Mouse (Mus musculus) sigmoid colon, adult 10 weeks (tissue): ENCODE data around the gene Lenep. TPM values are rescaled to one million over a fixed set of nuclear protein-coding genes. Genes with fewer than 3 reads are reported as not detected.

Source experiments
- polyA plus RNA-seq: library from polyadenylated mRNA; stranded (reverse); fragments of 350-450 nt; fragmentation: Illumina TruSeq; extraction: RNeasy Lipid Tissue Mini Kit (QIAGEN cat#74804); gene quantifications from one replicate; pipeline ENCODE4 v1.2.3, GENCODE M21; 2014; ENCODE audit warnings: low read depth, low replicate concordance

Gene Lenep
- 2.4 TPM for polyA plus RNA-seq

DNA sequence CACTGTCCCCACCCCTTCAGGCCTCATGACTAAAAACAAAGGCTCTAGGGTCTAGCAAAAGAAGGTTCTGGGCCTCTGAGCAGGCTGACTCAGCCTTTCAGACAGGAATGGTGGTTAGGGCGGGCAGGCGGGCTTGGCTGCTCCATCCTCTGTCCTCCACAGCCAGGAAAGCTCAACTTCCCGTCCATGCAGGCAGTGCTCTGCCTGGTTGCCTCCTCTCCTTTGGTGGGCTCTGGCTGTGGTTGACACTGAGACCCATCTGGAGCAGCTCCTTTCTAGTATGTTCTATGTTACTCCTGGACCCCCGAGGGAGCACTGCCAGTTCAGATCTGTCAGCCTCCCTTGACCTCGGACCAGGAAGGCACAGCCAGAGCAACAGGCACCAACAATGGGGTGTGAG, at the start of gene Lenep:
Gene Lenep (minus strand): TSS at position 101 of the 400 bp plus-strand sequence.

DNA sequence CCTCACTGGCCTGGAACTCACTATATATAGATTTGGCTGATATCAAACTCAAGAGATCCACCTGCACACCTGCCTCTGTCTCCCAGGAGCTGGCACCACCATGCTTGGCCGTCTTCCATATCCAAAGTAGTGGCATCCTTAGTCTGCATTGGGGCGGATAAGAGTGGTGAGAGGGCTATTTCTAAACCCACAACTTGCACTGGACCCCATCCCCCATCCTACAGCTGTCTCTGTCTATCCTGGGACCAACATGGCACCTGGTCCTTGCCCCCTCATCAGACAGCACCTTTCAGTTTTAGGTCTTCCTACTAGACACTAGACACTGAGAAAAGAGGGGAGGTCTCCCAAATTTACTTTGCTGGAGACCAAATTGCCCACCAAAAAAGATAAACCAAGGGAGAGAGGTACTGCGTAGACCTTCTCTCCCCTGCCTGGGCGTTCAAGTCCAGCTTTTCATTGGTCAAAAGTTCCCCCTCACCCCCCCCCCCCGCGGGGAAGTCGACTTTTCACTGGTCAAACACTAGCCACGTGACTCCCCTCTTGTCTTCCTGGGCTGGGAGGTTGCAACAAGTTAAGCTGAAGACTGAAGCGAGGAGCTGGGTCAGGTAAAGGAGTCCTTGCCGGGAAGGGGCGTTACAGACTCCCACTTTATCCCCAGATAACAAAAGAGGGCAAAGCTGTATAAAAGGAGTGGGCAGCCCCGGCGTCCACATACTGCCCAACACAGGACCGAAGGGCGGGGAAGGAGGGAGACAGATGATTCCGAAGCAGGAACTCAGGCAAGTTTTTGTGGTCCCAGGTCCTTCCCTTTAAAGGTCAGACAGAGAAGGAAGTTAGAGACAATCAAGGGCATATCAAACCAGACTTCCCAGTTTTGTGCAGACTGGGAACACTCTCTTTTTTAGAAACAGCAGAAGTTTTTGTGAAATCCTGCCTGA, 33.9 kb upstream of the Lenep start, which contains the start of gene Pbxip1:
Gene Pbxip1 (plus strand): TSS at position 531 of the 938 bp plus-strand sequence.

DNA sequence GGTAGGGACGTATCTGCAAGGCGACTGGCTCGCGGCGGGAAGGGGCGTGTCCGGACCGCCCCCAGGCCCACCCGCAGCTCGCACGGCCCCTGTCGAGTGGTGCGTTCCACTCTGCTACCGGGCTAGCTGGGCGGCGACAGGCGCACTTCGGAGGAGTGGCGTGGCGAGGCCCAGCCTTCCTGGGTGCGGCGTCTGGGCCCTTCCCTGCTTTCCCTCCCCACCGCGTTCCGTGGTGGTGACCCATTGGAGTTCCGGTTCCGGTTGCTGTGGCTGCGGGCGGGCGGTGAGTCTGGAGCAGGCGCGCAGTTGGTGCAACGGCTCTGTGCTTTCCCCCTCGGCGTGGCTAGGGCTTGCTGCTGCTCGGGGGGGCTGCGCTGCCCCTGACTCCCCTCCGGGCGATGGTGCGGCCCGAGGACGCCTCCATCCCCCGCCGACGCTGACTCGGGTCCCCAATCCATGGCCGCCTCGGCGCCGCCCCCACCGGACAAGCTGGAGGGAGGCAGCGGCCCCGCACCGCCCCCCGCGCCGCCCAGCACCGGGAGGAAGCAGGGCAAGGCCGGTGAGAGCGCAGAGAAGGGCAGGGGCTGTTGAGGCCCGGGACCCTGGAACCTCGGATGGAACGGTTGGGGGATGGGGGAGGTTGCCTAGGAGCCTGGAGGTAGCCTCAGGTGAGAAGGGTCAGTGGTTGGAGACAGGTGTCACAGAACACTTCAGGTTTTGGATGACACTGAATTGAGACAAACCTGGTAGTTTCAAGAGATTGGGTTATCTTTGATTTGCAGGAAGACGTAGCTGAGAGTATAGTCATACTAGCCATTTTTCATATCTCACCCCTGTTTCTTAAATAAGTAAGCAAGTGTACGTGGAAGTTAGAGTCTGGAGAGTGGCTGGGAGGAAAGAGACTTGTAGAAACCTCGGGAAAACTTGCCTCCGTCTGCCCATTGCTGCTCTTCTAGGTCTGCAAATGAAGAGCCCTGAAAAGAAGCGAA, 27.9 kb upstream of the Lenep start, which contains the start of gene Pygo2:
Gene Pygo2 (plus strand): TSS at position 44 of the 989 bp plus-strand sequence.

DNA sequence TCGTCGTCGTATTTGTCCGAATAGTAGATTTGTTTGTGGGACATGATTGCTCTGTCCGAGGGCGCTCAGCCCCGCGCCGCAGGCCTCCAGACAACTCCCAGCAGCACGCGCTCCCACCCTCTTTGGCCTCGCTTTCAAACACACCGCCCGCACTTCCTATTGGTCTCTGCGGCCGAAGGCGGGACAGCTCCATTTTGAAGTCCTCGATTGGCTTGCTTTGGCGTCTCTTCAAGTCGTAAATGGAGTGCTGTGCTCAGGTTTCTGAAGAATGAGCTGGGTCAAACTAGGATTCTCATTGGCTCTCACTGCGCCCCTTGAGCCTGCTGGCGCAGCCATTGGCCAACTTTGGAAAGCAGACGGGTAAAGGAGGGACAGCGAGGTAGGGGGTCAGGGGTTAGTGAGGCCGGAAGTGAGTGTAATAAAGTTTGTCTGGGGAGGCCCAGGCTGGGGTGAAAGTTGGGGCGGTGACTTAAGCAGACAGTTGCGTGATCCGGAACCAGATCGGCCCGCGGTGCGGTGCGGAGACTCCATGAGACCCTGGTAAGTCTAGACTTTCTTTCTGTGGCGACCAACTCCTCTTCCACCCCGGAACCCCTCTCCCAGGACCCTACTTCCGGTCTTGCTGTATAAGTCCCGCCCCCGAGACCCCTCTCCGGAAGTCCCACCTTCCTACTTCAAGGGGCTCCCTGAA, 15.7 kb upstream of the Lenep start, which contains the start of the genes Cks1b and Shc1:
Gene Cks1b (minus strand): TSS at position 214 of the 691 bp plus-strand sequence.
Gene Shc1 (plus strand): TSS at position 274 of the 691 bp plus-strand sequence.

GRCm38 (mm10) chr3:89411490-89412393, 9.1 kb upstream of the Lenep start, which contains the start of gene Flad1:
Gene Flad1, minus strand, starts transcription at chr3:89411870.

GRCm38 (mm10) chr3:89394006-89394893, 8.3 kb downstream of the Lenep start, which contains the start of gene Zbtb7b:
Gene Zbtb7b, minus strand, starts transcription at chr3:89394776.

GRCm38 (mm10) chr3:89365153-89365485, 37.5 kb downstream of the Lenep start, which contains the start of gene Dcst1:
Gene Dcst1, minus strand, starts transcription at chr3:89365253.

GRCm38 (mm10) chr3:89361675-89362074, 40.9 kb downstream of the Lenep start, which contains the start of gene Dcst2:
Gene Dcst2, plus strand, starts transcription at chr3:89361975.

Other genes starting within 250 kb of the Lenep start
- gene Hcn3, start 242.6 kb downstream of the Lenep start, polyA plus RNA-seq, result not detected
- gene Clk2, start 238.0 kb downstream of the Lenep start, polyA plus RNA-seq, result 19.0 TPM
- 10.6 TPM for gene Scamp3, start 225.3 kb downstream of the Lenep start, polyA plus RNA-seq
- gene Fam189b, start 219.7 kb downstream of the Lenep start, polyA plus RNA-seq, result 0.76 TPM
- gene Gba, start 199.9 kb downstream of the Lenep start, polyA plus RNA-seq, result 16.0 TPM
- 1.5 TPM for gene Thbs3, start 187.6 kb downstream of the Lenep start, polyA plus RNA-seq
- 29.7 TPM for gene Mtx1, start 175.7 kb downstream of the Lenep start, polyA plus RNA-seq
- gene Muc1, start 173.7 kb downstream of the Lenep start, polyA plus RNA-seq, result 5.0 TPM
- 24.4 TPM for gene Krtcap2, start 156.8 kb downstream of the Lenep start, polyA plus RNA-seq
- gene Trim46, start 156.5 kb downstream of the Lenep start, polyA plus RNA-seq, result 0.19 TPM
- gene Dpm3, start 143.4 kb downstream of the Lenep start, polyA plus RNA-seq, result not detected
- gene Slc50a1, start 132.2 kb downstream of the Lenep start, polyA plus RNA-seq, result 38.2 TPM
- 20.5 TPM for gene Efna1, start 121.7 kb downstream of the Lenep start, polyA plus RNA-seq
- not detected for gene Efna3, start 79.8 kb downstream of the Lenep start, polyA plus RNA-seq
- not detected for gene Efna4, start 64.8 kb downstream of the Lenep start, polyA plus RNA-seq
- gene Adam15, start 52.8 kb downstream of the Lenep start, polyA plus RNA-seq, result 14.9 TPM
- gene Dcst2, start 40.8 kb downstream of the Lenep start, polyA plus RNA-seq, result not detected
- 0.35 TPM for gene Dcst1, start 37.5 kb downstream of the Lenep start, polyA plus RNA-seq
- gene Zbtb7b, start 8.0 kb downstream of the Lenep start, polyA plus RNA-seq, result 11.5 TPM
- 1.6 TPM for gene Flad1, start 9.1 kb upstream of the Lenep start, polyA plus RNA-seq
- gene Cks1b, start 15.6 kb upstream of the Lenep start, polyA plus RNA-seq, result 3.3 TPM
- 33.2 TPM for gene Shc1, start 15.7 kb upstream of the Lenep start, polyA plus RNA-seq
- 7.7 TPM for gene Pygo2, start 27.4 kb upstream of the Lenep start, polyA plus RNA-seq
- 23.5 TPM for gene Pbxip1, start 33.9 kb upstream of the Lenep start, polyA plus RNA-seq
- gene Pmvk, start 51.7 kb upstream of the Lenep start, polyA plus RNA-seq, result 1.9 TPM
- gene Kcnn3, start 117.4 kb upstream of the Lenep start, polyA plus RNA-seq, result 10.0 TPM